Mouse (Mus musculus) ovary, postnatal 10 days (tissue): ENCODE measurements around the gene Pramef25.
A peak's percentile ranks its signal among the peaks of the same experiment; 100 is the strongest.
"Not testable (repeated sequence)": the region's sequence is repeated elsewhere in the genome, so short reads cannot be mapped to it uniquely, and the experiment has no call there.

ENCODE experiments used
- DNase-seq: peaks from one replicate; pipeline ENCODE4 v3.0.0; 2022; ENCODE audit warnings: low spot score

The Pramef25 gene

DNA sequence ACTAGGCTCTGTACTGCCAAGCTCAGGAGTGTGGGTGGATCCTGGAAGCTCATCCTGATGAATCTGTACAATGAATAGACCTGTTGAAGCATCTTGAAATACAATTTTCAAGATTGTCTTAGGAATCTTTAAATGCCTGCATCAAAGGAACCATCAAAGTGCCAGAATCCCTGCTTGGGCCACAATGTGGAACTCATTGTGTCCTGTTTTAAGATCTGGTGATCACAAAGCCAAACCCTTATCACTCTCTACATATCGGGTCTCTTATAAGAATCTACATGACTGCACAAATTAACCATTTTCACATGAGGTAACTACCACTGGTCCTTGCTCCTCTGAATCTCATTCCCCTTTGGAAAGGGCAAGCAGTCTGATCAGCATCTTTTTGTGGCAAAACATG is at the start of gene Pramef25:
Pramef25 (minus strand) TSS at position 101 of the 400 bp plus-strand sequence.
- DNase-seq: not testable (repeated sequence)

DNA sequence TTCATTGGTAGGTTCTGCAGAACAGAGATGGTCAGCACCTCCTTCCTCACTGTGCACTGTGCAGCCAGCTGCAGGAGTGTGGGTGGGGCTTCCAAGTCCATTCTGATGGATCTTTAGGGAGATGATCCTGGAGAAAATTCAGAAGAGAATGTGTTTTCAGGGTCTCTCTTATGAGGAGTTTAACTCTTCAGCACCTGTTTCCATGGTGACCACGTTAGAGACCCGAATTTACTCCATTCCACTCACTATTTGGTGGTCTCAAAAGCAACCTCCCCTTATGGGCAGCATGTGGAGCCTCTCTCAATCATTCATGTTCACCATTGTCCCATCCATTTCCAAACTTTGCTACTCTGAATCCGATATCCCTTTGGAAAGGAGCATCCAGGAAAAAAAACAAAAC is 43.5 kb upstream of the Pramef25 start, which contains the start of gene Pramef17:
Pramef17 (minus strand) TSS at position 101 of the 400 bp plus-strand sequence.
- not testable (repeated sequence) for DNase-seq

DNA sequence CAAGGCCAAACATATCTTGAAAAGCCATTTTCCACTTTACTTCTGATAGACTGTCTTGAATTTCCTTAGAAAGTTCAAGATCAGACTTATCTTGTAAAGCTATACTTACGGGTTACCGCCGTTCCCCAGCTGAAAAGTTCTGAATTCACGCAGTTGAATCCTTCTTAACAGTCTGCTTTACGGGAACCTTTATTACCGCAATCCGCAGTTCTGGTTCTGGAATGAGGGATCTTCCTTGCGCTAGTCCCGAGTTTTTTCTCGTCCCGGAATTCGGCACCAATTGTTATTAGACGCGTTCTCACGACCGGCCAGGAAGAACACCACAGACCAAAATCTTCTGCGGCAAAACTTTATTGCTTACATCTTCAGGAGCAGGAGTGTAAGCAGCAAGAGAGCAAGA is 37.3 kb upstream of the Pramef25 start:
- DNase-seq: peak; percentile 63

DNA sequence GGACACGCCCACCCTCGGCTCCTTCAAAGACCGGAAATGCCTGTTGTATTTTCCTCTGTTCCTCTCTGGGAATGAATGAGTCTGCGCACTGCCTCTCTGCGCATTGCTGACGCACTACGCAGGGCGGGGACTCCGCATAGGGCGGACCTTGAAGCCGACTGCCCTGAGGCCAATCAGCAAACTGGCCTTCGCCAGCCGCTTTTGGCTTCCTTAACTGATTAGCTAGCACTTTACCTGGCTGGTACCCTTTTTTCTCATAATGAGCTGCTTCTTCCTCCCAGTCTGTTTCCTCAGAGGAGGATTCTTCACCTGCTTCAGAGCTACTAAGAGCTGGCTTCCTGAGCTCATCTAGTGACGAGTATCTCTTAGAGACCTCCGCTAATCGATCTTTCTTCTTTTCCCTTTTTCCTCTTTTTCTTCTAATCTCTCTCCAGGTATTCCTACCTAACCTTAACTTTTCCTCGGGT is 36.7 kb upstream of the Pramef25 start:
- DNase-seq: peak; percentile 33

DNA sequence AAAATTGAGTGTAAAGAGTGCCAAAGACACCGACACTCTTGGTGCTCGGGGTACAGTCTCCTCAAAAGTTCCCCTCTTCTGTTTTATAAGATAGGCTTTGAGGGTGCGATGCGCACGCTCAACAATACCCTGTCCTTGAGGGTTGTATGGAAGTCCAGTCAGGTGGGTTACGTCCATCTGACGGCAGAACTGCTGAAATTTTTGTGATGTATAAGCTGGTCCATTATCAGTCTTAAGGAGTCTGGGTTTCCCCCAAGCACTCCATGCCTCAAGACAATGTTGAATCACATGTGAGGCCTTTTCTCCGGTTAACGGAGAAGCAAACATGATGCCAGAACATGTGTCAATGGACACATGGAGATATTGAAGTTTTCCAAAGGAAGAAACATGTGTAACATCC is 34.9 kb upstream of the Pramef25 start:
- DNase-seq: peak; percentile 28

DNA sequence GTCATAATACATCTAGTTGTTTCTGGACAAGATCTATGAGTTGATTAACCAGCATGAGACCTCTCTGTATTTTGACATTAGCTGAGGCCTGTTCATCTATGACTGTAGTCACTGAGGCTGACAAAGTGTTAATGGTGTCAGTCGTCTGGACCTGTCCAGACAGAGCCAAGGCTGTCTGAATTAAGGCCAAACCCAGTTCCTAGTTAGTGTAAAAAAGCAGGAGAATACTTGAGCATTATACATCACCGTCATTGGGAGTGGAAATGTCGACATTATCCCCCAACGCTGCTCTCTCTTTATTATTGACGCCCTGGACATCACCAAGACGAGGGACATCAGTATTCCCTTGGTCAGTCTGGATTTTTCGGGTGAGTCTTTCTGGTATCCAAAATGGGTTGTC is 34.3 kb upstream of the Pramef25 start:
- DNase-seq: peak; percentile 8

DNA sequence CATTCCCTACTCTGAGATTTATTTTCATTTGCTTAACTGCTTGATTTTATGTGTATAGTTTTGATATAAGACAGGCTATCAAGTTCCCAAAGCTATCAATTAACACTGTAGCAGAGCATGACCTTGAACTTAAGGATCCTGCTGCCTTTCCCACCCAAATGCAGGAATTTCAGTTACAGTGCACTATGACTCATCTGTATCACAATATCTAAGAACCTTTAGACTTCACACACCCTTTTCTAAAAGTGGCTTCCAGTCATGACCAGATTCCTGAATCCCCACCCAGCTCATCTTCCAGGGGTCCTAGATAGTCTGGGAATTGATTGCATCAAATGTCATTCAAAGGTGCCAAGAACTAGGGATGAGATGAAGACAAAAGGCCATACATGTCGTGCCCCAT is 32.6 kb upstream of the Pramef25 start:
- DNase-seq: not testable (repeated sequence)

DNA sequence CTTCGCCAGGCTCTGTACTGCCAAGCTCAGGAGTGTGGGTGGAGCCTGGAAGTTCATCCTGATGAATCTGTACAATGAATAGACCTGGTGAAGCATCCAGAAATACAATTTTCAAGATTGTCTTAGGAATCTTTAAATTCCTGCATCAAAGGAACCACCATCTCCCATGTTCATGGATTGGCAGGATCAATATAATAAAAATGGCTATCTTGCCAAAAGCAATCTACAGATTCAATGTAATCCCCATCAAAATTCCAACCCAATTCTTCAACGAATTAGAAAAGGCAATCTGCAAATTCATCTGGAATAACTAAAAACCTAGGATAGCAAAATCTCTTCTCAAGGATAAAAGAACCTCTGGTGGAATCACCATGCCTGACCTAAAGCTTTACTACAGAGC is 16.0 kb upstream of the Pramef25 start, which contains the start of gene Gm13101:
Gm13101 (minus strand) TSS at position 101 of the 400 bp plus-strand sequence.
- not testable (repeated sequence) for DNase-seq

DNA sequence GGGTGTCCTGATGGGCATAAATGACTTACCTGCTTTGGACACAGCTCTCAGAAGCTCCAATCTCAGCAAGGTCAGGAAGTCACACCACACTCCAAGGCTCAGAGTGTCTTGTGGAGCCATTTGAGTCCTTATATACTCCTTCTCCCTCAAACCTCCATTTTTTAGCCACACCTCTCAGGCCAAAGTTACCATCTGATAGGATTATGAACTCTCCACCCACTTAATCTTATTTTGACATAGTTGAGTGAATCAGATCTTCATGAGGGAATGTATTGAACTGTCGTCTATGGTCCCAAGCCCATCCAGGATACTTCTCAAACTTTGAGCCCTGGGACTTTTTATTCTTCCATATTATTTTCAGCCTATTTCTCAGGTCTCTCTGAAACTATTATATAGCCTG is 50.5 kb downstream of the Pramef25 start, which contains the start of gene Pramef6:
Pramef6 (minus strand) TSS at position 101 of the 400 bp plus-strand sequence.
- DNase-seq: not testable (repeated sequence)
